Mouse (Mus musculus) fibroblast of lung, adult 2 months (primary cell): ENCODE results near the gene Tbata.
A peak's percentile ranks its signal among the peaks of the same experiment; 100 is the strongest.

Experiments
- DNase-seq: peaks from one replicate; pipeline ENCODE4 v3.0.0-alpha.2; 2011; ENCODE audit warnings: low read depth

The Tbata gene

GRCm38 (mm10) chr10:61211105-61211504 is 39.4 kb downstream of the Tbata start:
- DNase-seq, result no peak

GRCm38 (mm10) chr10:61211743-61212142 is 40.0 kb downstream of the Tbata start:
- peak; percentile 14 for DNase-seq

GRCm38 (mm10) chr10:61212817-61213216 is 41.1 kb downstream of the Tbata start:
- DNase-seq, result no peak

- DNase-seq, result no peak
Observed at GRCm38 (mm10) chr10:61215658-61216057, 43.9 kb downstream of the Tbata start.

- no peak for DNase-seq
Observed at GRCm38 (mm10) chr10:61216163-61216562, 44.4 kb downstream of the Tbata start.

- no peak for DNase-seq
Observed at GRCm38 (mm10) chr10:61219318-61219717, 47.6 kb downstream of the Tbata start.

GRCm38 (mm10) chr10:61225694-61226093 is 53.9 kb downstream of the Tbata start:
- DNase-seq, result no peak

GRCm38 (mm10) chr10:61226784-61227396 is 55.1 kb downstream of the Tbata start:
- DNase-seq, result no peak

GRCm38 (mm10) chr10:61231756-61232155 is 60.0 kb downstream of the Tbata start:
- DNase-seq, result no peak

GRCm38 (mm10) chr10:61232858-61233567 is 61.3 kb downstream of the Tbata start:
- peak; percentile 23 for DNase-seq

GRCm38 (mm10) chr10:61234319-61234718 is 62.6 kb downstream of the Tbata start:
- no peak for DNase-seq

GRCm38 (mm10) chr10:61235677-61236267 is 64.0 kb downstream of the Tbata start:
- no peak for DNase-seq

GRCm38 (mm10) chr10:61236683-61237390 is 65.1 kb downstream of the Tbata start:
- DNase-seq, result no peak

GRCm38 (mm10) chr10:61237391-61237785 is 65.6 kb downstream of the Tbata start:
- DNase-seq, result no peak
